Mouse (Mus musculus) heart, embryonic 15.5 days (tissue): Measurements from ENCODE around the gene Cnn3. TPM values are rescaled to one million over a fixed set of nuclear protein-coding genes. Genes with fewer than 3 reads are reported as not detected.
A peak's percentile ranks its signal among the peaks of the same experiment; 100 is the strongest.

Experiments used
- ATAC-seq: fragments of 200-750 bp; cut with Nextera tagmentation; replicated peaks from 2 replicates; pipeline ENCODE4 v1.8.0; 2017; ENCODE audit warnings: low read depth, moderate TSS enrichment; ENCODE audit not compliant: insufficient number of reproducible peaks, insufficient read depth, low FRiP score
- H3K27ac ChIP-seq: fragments of 300-500 bp; sonication (generic); 2 replicates; pipeline ENCODE4 v1.5.1; 2015; ENCODE audit warnings: mild to moderate bottlenecking, inconsistent platforms
- H3K27me3 ChIP-seq: fragments of 300-500 bp; sonication (generic); 2 replicates; pipeline ENCODE4 v1.6.1; 2015; ENCODE audit warnings: inconsistent platforms
- H3K36me3 ChIP-seq: fragments of 300-500 bp; sonication (generic); 2 replicates; pipeline ENCODE4 v1.6.1; 2015; ENCODE audit warnings: mild to moderate bottlenecking, inconsistent platforms
- H3K4me1 ChIP-seq: fragments of 300-500 bp; sonication (generic); replicated peaks from 2 replicates; pipeline ENCODE4 v1.6.1; 2015; ENCODE audit warnings: inconsistent platforms
- H3K4me2 ChIP-seq: fragments of 300-500 bp; sonication (generic); 2 replicates; pipeline ENCODE4 v1.6.1; 2015; ENCODE audit warnings: inconsistent platforms, mild to moderate bottlenecking, moderate library complexity
- H3K4me3 ChIP-seq: fragments of 300-500 bp; sonication (generic); 2 replicates; pipeline ENCODE4 v1.5.1; 2015; ENCODE audit warnings: mild to moderate bottlenecking, inconsistent platforms
- H3K9ac ChIP-seq: fragments of 300-500 bp; sonication (generic); 2 replicates; pipeline ENCODE4 v1.6.1; 2015; ENCODE audit warnings: mild to moderate bottlenecking, inconsistent platforms
- H3K9me3 ChIP-seq: fragments of 300-500 bp; sonication (generic); replicated peaks from 2 replicates; pipeline ENCODE4 v1.6.1; 2016; ENCODE audit warnings: inconsistent platforms
- WGBS: fragments of 180-500 bp; shearing (Covaris S2); methylation state at CpG from one replicate; pipeline ENCODE4 v1.1.7; 2015; ENCODE audit warnings: mixed read lengths; 5-methylcytosine and 5-hydroxymethylcytosine counted together
- polyA plus RNA-seq: library from polyadenylated mRNA; unstranded; fragments of >200 nt; fragmentation: Nextera tagmentation; extraction: Ambion mirVana; gene quantifications from 2 replicates; pipeline ENCODE4 v1.2.1, GENCODE M21; 2015

Gene Cnn3
- polyA plus RNA-seq, 1 experiment from 2014 or later: 341 TPM

DNA sequence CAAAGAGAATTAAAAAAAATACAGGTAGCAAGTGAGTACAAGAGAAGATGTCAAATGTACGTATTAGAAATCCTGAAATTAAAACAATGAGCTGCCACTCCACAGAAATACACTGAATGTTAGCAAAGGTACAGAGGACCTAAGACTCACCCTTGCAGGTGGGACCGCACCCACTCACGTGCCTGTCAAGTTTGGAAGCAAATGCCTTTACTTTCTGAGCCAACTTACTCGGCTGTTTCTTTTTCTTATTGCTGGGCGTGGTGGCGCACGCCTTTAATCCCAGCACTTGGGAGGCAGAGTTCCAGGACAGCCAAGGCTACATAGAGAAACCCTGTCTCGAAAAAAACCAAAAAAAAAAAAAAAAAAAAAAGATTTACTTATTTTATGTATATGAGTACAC lies 3.9 kb upstream of the Cnn3 start:
- WGBS: 85% methylated on average over 8 of the region's 8 CpGs

DNA sequence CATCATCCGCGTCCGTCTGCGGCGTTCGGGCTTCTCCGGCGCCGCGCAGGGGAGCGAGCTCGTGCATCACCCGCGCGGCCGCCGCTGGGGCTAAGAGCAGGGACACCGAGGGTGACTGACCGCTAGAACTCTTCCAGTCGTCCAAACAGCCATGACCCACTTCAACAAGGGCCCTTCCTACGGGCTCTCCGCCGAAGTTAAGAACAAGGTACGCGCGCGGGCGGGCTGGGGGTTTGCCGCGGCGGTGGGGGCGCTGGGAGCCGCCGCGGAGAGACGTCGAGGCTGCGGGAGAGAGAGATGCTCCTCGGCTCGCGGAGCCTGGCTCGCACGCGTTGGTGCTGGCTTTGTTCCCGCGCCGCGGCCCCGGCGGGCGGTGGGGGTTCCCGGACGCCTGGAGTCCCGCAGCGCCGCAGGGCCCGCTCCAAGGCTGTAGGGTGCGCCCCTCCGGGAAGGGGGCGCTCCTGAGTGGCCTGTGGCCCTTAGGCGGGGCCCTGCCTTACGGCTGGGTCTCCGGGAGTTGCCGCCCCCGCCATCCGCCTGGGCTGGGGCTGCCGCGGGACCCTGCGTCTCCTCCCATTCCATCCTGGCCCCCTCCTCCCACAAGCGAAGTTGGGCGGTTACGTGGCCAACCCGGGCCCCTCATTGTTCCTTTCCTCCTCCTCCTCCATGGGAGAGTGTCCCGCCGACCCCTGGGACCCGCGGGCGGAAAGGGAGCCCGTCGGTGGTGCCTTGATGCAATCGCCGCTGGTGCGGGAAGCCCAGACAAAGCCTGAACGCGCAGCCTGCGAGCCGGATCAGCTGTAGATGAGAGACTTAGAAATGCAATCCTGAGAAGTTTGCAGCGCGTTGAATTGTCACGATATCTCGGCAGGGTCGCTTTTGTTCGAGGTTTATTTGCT lies 573 bp downstream of the Cnn3 start:
- Histone ChIP-seq H3K36me3 (no peaks in the 10 kb centered on the region), H3K4me3 (peak overlapping the region; percentile 94), H3K4me1 (peaks cover 37% of the 10 kb centered on the region), H3K27ac (peak overlapping the region; percentile 99), H3K9me3 (no peaks in the 10 kb centered on the region), H3K9ac (peak overlapping the region; percentile 99), H3K4me2 (peak overlapping the region; percentile 86), H3K27me3 (no peaks in the 10 kb centered on the region)
- ATAC-seq: peak; percentile 80
- WGBS: under 1% methylated on average over 83 of the region's 93 CpGs

More for the DNA sequence above, 3.9 kb upstream of the Cnn3 start:
- Histone ChIP-seq H3K36me3 (no peaks in the 10 kb centered on the region), H3K27ac (no peak overlapping the region), H3K9me3 (no peaks in the 10 kb centered on the region), H3K27me3 (no peaks in the 10 kb centered on the region), H3K4me1 (peaks cover 23% of the 10 kb centered on the region), H3K4me2 (no peak overlapping the region), H3K9ac (no peak overlapping the region), H3K4me3 (no peak overlapping the region)
- ATAC-seq: no peak

DNA sequence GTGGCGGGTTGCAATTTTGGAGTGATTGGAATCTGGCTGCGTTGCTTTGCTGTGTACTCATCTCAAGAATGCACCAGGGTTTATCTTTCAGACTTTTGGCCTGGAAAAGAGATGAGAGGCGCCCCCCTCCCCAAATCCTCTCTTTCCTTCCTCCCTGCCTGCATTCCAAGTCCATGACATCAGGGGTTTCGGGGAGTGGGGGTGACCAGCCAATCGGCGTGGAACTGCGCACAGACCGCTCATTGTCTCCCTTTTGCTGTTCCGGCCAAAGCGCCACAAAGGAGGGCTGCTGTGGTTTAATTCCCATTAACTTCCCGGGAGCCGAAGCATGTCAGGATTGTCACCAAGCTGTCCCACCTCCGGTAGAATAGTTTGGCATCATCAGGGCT lies 1.2 kb downstream of the Cnn3 start:
- under 1% methylated on average over 13 of the region's 13 CpGs for WGBS
- Histone ChIP-seq H3K27ac (peak overlapping the region; percentile 99), H3K9ac (peak overlapping the region; percentile 99), H3K27me3 (no peaks in the 10 kb centered on the region), H3K36me3 (no peaks in the 10 kb centered on the region), H3K4me1 (peaks cover 44% of the 10 kb centered on the region), H3K4me3 (peak overlapping the region; percentile 94), H3K4me2 (peak overlapping the region; percentile 86), H3K9me3 (no peaks in the 10 kb centered on the region)
- peak; percentile 62 for ATAC-seq

- WGBS: 6% methylated on average over 8 of the region's 8 CpGs
- Histone ChIP-seq H3K27ac (peak overlapping the region; percentile 99), H3K4me3 (peak overlapping the region; percentile 94), H3K4me1 (peaks cover 51% of the 10 kb centered on the region), H3K27me3 (no peaks in the 10 kb centered on the region), H3K36me3 (no peaks in the 10 kb centered on the region), H3K9me3 (no peaks in the 10 kb centered on the region), H3K4me2 (peak overlapping the region; percentile 86), H3K9ac (peak overlapping the region; percentile 99)
- no peak for ATAC-seq
These were observed 1.9 kb downstream of the Cnn3 start for GRCm38 (mm10) chr3:121428230-121428629.

DNA sequence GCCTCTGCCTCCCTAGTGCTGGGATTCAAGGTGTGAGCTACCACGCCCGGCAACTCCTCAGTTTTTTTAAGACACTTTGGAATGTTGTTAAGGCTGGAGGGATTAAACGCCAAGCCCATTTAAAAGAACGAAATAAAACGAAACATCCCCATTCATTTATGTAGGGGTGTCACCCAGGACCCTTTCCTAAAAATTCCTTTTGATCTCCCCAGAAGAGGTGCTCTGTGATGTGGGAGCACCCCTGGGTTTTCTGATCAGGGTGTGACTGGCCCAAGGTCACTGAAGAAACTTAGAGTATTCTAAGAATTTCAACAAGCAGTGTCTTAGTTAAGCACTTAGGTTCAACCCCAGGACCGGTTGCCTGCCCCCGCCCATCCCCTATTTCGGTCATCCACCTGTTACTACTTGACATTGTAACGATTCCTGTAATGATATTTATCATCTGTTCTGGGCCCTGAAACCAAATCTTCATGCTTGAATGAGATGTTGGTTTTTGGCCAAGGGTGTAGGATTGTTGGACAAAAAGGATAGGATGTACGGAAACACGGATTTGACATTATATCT lies 2.5 kb downstream of the Cnn3 start:
- H3K4me2 ChIP-seq: peak overlapping the region; percentile 86
- 42% methylated on average over 11 of the region's 11 CpGs for WGBS
- ATAC-seq: no peak
- peak overlapping the region; percentile 94 for H3K4me3 ChIP-seq
- no peaks in the 10 kb centered on the region for H3K36me3 ChIP-seq
- H3K27me3 ChIP-seq: no peaks in the 10 kb centered on the region
- H3K9ac ChIP-seq: peak overlapping the region; percentile 99; the same call in 1 of the 2 replicates
- no peaks in the 10 kb centered on the region for H3K9me3 ChIP-seq
- H3K4me1 ChIP-seq: peaks cover 56% of the 10 kb centered on the region
- peak overlapping the region; percentile 99 for H3K27ac ChIP-seq

DNA sequence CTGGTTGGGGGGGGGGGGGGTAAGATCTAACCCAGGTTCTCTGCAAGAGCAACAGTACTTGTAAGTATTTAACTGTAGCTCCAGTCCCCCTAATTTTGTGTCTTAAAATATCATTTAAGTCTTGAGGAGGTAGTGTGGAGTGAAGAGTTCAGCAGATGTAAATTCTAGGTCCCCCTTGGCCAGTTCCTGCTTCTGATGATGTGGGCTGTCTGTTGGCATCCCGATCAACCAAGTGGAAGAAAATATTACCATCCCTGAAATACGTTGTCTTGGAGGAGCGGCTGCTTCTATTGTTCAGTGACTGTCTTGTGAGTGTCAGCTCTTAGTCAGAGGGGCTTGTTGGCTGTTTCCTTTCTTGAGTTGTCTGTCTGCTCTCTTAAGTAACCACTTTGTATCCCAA lies 3.2 kb downstream of the Cnn3 start:
- WGBS: 47% methylated on average over 3 of the region's 3 CpGs
- Histone ChIP-seq H3K36me3 (no peaks in the 10 kb centered on the region), H3K4me2 (peak overlapping the region; percentile 86), H3K9me3 (no peaks in the 10 kb centered on the region), H3K27me3 (no peaks in the 10 kb centered on the region), H3K4me3 (peak overlapping the region; percentile 94), H3K27ac (peak overlapping the region; percentile 17; the same call in 1 of the 2 replicates), H3K9ac (no peak overlapping the region), H3K4me1 (peaks cover 63% of the 10 kb centered on the region)
- no peak for ATAC-seq

DNA sequence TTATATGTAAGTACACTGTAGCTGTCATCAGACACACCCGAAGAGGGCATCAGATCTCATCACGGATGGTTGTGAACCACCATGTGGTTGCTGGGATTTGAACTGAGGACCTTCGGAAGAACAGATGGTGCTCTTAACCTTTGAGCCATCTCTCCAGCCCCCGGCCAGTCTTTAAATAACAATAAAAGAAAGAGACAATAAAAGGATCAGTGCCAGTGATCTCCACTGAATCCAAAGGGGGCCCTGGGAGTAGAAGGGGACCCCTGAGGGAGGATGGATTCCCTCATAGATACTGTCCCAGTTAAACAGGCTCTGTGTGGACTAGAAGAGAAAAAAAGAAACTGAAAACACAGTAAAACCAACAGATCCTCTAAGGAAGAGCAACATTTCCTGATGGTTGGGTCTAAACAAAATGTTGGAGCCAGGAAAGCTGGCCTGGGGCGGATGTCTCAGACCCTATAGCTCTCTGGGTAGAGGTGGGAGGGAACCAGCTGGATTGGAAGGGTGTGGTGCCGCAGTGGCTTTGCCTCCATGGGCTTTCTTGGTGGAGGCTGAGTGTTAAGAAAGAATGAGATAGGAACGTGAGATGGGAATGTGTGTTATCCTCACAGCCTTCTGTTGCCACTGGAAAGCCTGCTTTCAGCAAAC lies 4.1 kb downstream of the Cnn3 start:
- Histone ChIP-seq H3K27me3 (no peaks in the 10 kb centered on the region), H3K4me1 (peaks cover 69% of the 10 kb centered on the region), H3K9ac (no peak overlapping the region), H3K36me3 (no peaks in the 10 kb centered on the region), H3K9me3 (no peaks in the 10 kb centered on the region), H3K27ac (peak overlapping the region; percentile 56), H3K4me3 (no peak overlapping the region), H3K4me2 (peak overlapping the region; percentile 86)
- WGBS: 43% methylated on average over 7 of the region's 7 CpGs
- ATAC-seq: no peak

DNA sequence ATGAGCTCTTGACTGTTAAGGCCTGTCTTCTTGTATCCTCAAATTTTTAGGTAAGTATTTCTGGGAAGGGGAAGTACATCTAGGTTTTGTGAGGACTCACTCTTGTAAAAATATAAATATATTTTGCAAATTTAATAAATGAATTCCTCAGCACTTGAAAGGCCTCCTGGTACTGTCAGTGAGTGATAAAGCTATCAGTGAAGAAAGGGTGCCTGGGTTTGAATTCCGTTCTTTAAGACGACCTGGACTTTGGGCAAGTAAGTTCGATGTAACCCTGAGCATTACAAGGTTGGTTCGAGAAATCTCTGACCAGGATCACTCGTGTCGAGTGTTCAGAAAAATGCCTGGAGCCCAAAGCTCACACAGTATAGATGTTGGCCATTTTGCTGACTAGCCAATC lies 7.1 kb downstream of the Cnn3 start:
- H3K27ac ChIP-seq: peak overlapping the region; percentile 59
- H3K9ac ChIP-seq: no peak overlapping the region
- 0 out of 2 replicates have a peak overlapping the region, but pooled peaks have one; percentile 26 for H3K4me2 ChIP-seq
- 64% methylated on average over 6 of the region's 6 CpGs for WGBS
- ATAC-seq: no peak
- no peaks in the 10 kb centered on the region for H3K9me3 ChIP-seq
- no peaks in the 10 kb centered on the region for H3K36me3 ChIP-seq
- no peaks in the 10 kb centered on the region for H3K27me3 ChIP-seq
- no peak overlapping the region for H3K4me3 ChIP-seq
- peaks cover 91% of the 10 kb centered on the region for H3K4me1 ChIP-seq

- H3K4me3 ChIP-seq: peak overlapping the region; percentile 2; the same call in 1 of the 2 replicates
- H3K4me1 ChIP-seq: peaks cover 91% of the 10 kb centered on the region
- H3K9me3 ChIP-seq: no peaks in the 10 kb centered on the region
- 42% methylated on average over 8 of the region's 8 CpGs for WGBS
- no peaks in the 10 kb centered on the region for H3K36me3 ChIP-seq
- H3K27ac ChIP-seq: peak overlapping the region; percentile 59
- H3K27me3 ChIP-seq: no peaks in the 10 kb centered on the region
- 0 out of 2 replicates have a peak, but pooled peaks have one; percentile 28 for ATAC-seq
- H3K4me2 ChIP-seq: peak overlapping the region; percentile 26; the same call in 1 of the 2 replicates
- no peak overlapping the region for H3K9ac ChIP-seq
These were observed 7.8 kb downstream of the Cnn3 start for GRCm38 (mm10) chr3:121433968-121434533.

DNA sequence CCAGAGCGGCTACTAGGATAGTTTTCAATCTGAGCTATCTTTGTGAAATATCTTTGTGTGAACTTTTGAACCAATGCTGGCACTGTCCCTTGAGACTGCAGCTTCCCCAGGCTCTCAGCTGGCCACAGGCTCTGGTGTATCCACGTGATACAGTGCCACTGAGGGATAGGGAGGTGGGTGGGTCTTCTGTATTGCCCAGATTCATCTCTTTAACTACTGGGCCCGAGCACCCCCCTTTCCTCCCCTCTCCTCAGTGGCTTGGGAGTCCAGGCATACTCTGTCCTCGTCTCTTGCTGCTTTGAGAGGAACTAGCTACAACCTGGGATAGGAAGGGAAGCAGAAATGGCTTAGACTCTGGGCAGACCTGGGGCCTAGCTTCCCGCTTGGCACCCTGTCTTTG lies 9.0 kb downstream of the Cnn3 start:
- no peaks in the 10 kb centered on the region for H3K27me3 ChIP-seq
- H3K36me3 ChIP-seq: no peaks in the 10 kb centered on the region
- H3K4me1 ChIP-seq: peaks cover 91% of the 10 kb centered on the region
- H3K4me3 ChIP-seq: no peak overlapping the region
- no peak overlapping the region for H3K4me2 ChIP-seq
- H3K9ac ChIP-seq: no peak overlapping the region
- WGBS: 59% methylated on average over 5 of the region's 5 CpGs
- peak overlapping the region; percentile 59; the same call in 1 of the 2 replicates for H3K27ac ChIP-seq
- no peak for ATAC-seq
- no peaks in the 10 kb centered on the region for H3K9me3 ChIP-seq

DNA sequence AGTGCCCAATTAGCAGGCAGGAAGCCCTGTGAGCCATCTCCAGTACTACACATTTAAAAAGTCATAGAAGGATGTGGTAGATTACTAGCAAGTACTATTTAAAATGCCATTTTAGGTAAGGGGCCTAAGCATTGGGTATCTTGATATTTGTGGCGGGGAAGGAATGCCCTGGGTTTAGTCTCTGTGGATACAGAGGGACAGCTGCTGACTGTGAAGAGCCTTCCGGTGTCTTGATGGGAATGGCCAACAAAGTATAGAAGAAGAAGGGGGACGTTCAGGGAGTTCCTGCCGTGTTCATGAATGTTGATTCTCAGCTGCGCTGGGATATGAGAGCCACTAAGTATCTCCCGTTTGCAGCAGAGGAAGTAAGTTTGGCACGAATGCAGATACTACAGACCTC lies 10.8 kb downstream of the Cnn3 start:
- Histone ChIP-seq H3K4me2 (no peak overlapping the region; the same call in 1 of the 2 replicates), H3K36me3 (no peaks in the 10 kb centered on the region), H3K4me3 (no peak overlapping the region), H3K4me1 (peaks cover 94% of the 10 kb centered on the region), H3K27ac (0 out of 2 replicates have a peak overlapping the region, but pooled peaks have one; percentile 7), H3K9ac (no peak overlapping the region), H3K9me3 (no peaks in the 10 kb centered on the region), H3K27me3 (no peaks in the 10 kb centered on the region)
- ATAC-seq: no peak
- WGBS: 62% methylated on average over 7 of the region's 7 CpGs
